Mouse (Mus musculus) ovary, postnatal 10 days (tissue): ENCODE results near the gene Prkg2.

Source experiments
- DNase-seq: peaks from one replicate; pipeline ENCODE4 v3.0.0; 2022; ENCODE audit warnings: low spot score

Prkg2 gene

GRCm38 (mm10) chr5:98975877-98976672 lies 61.1 kb downstream of the Prkg2 start:
- no peak for DNase-seq

- DNase-seq, result no peak
These were observed 70.5 kb downstream of the Prkg2 start for GRCm38 (mm10) chr5:98966679-98967078.

- DNase-seq, result no peak
These were observed 72.0 kb downstream of the Prkg2 start for GRCm38 (mm10) chr5:98965139-98965538.

DNA sequence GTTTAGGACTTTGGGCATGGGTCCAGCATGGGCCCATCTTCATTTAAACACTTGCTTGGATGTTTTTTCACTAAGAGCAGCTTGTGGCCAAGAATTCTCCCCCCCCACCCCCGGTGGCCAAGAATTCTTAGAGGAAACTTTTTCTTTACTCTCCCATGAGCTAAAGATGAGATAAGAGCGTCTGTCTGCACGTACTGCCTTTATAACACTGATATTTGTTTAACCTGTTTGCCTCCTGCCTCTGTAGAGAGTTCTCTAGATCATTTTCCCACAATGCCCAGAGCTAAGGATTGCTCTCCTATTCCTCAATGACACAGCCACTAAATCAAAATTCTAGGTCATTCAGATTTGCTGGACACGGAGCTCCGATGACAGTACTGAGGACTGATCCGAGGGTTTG lies 72.8 kb downstream of the Prkg2 start:
- no peak for DNase-seq

- no peak for DNase-seq
These were observed 74.7 kb downstream of the Prkg2 start for GRCm38 (mm10) chr5:98962472-98962871.

DNA sequence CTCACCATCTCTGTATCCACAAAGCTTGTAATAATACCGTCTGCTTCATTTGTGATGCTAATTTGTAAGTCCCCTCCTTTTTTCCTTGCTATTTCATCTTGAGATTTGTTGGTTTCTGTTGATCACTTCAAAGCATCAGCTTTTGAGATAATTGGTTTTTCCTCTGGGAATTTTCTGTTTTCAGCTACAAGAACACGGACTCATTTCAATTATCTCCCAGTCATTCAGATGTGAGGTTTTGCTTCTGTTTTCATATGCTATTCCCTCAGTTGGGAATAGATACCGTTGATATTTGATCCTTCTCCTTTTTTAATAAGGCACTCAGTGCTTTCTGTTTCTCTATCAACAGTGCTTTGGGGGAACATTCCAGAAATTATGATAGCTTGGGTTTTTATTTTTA lies 81.6 kb downstream of the Prkg2 start:
- no peak for DNase-seq

DNA sequence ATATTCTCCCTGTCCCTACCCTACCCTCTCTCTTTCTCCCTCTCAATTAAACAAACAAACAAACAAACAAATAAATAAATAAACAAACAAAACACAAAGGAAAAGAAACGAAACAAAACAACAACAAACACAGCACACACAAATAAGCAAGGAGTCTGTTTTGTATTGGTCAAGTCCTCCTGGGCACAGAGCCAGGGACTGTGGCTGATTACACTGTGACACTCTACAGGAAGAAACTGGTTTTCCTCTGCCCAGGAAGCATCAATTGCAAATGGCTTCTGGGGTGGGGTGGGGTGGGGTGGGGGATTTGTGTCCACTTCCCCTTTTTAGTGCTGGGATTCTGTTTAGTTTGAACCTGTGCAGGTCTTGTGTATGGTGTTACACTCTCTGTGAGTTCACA lies 83.8 kb downstream of the Prkg2 start:
- no peak for DNase-seq

DNA sequence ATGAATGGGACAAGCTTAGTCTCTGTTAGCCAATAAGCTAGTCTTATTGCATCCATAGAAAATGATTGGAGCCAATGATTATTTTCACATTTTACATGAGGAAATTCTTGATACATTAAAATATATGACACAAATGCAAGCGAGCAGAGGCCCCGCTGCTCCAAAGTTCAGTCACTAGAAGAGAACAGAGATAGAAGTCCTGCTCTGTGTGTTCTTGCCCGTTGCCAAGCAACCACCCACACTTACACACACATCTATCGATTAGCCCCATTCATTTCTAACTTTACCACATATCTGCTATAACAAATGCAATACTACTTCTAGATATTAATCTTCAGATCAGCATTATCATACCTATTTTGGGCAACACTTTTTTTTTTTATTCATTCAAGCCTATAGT lies 85.6 kb downstream of the Prkg2 start:
- DNase-seq, result no peak

GRCm38 (mm10) chr5:98950495-98951092 lies 86.6 kb downstream of the Prkg2 start:
- no peak for DNase-seq

- no peak for DNase-seq
These were observed 87.4 kb downstream of the Prkg2 start for GRCm38 (mm10) chr5:98949784-98950183.

GRCm38 (mm10) chr5:98946656-98947055 lies 90.5 kb downstream of the Prkg2 start:
- no peak for DNase-seq

DNA sequence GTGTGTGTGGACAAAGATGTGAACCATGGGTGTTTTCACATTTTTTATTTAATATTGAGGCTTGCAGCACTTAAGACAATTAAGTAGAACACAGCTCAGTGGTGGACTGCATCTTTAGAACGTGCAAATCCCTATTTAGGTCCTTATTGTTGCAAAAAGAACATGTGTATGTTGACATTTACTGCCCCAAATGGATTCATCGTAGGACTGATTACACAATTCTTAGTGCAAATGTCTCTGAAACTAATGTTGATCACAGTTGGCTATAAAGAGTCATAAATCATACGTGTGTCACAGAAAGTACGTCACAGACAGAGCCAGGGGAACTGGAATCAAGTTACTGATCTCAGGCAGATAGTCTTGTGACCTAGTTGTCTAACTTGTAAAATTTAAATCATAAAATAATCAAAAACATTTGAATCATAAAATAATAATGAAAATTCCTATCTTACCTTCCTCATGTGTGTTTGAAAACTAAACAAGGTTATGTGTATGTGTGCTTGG lies 91.0 kb downstream of the Prkg2 start:
- no peak for DNase-seq

DNA sequence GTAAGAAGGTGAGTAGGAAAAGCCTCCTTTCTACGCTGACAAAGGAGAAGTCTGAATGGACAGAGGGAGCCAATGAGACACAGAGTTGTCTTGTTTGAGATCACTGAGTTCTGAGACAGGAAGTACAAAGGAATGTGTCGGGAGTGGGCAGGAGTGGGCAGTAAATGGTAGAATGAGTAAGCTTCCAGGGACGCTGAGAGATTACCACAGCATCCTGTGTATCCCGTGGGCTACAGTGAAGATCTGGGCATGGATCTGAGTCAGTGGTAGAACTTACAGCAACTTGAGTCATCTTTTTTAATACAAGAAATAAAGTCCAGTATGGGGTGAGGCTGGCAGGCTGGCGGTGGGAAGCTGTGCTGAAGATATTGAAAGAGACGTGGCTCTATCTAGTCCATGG lies 93.4 kb downstream of the Prkg2 start:
- no peak for DNase-seq

- DNase-seq, result no peak
These were observed 96.4 kb downstream of the Prkg2 start for GRCm38 (mm10) chr5:98940731-98941130.

DNA sequence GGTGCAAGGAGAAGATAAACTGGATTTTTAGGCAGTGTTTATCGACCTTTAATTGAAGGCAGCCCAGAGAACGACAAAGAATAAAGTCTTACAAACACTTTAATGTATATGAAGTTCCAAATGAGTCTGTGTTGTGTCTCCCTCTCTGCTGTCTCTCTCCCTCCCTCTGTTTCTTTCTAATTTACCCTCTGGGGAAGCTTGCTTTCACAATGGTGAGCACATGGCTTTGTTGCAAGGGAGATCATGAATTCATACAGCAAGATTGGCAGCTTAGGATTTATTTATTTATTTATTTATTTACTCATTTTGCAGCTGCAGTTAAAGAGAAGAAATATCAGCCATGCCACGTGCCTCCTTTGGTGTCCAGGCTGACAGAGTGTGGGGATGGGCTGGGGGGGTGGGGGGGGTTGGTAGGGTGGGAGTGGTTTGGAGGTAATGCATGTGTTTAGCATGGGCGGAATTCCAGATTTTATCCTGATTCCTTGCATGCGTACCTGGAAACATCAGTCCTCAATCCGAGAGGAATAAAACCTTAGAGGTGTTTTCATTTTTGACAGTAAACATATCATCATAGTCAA lies 97.4 kb downstream of the Prkg2 start:
- no peak for DNase-seq

GRCm38 (mm10) chr5:98939116-98939515 lies 98.0 kb downstream of the Prkg2 start:
- no peak for DNase-seq

GRCm38 (mm10) chr5:98937879-98938278 lies 99.3 kb downstream of the Prkg2 start:
- DNase-seq, result no peak

DNA sequence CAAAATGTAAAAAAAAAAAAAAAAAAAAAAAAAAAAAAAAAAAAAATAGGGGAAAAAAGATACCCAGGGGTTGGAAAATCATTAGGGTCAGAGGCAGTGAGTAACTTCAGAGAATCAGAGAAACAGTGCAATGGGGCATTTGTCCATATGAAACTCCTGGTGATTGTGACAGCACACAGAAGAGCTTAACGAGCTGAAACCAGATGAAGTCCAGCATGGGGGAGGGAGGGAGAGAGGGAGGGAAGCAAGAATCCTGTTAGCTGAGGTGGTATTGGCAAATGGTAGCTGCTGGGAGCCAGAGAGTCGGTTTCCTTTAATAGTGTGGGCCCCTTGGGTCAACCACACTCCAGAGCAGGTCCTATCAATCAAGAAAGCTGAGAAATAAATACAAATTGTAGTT lies 100.5 kb downstream of the Prkg2 start:
- no peak for DNase-seq

DNA sequence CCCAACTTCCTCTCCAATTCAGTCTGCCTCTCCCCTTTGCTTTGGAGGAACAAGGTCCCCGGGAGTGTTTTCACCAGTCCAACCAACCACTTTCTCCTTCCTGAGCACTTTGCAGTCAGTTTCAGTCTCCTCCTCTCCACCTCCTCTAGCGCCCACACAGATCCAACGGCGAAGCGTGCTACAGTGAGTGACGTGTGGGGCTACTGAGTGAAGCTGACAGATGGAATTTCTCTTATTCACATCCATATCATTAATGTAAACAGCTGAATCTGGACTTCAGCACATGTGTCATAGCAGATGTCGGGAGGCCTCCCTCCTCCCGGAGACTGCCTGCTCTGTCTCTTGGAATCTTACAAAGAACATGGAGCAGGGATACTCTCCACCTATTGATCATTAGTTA lies 101.2 kb downstream of the Prkg2 start:
- no peak for DNase-seq

DNA sequence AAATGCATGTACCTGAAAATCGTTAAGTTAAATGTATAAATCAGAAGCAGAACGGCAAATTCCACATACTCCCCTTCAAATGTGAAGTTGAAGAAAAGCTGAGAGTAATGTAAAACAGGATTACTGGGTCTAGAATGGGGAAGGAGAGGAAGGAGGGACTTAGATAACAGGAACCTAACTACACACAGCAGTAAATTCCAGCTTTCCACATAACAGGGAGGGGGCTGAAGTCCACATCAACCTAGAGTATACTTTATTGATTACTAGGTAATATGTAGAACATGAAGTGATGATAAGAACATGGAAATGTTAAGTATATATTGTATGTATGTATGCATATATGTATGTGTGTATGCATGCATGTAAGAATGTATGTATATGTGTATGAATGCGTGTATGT lies 114.2 kb downstream of the Prkg2 start:
- DNase-seq, result no peak

DNA sequence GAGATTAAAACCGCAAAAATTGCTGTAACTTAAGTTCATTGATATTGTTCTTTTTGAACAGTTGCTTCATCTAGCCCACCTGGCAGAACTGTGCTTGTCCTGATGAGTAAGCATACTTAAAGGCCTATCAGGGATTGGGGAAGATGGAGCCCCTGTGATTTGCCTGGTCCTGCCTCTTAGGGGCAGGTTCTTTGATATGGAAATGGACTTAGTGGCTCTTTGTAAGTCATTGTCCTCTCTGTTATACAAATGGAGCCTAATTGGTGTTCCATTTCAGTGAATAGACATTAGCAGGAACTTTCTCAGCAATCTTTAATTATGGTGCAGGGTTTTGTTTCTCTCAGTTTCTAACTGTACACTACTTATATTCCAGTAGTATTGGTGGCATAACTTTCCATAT lies 115.5 kb downstream of the Prkg2 start:
- no peak for DNase-seq

GRCm38 (mm10) chr5:98918716-98919115 lies 118.4 kb downstream of the Prkg2 start:
- DNase-seq, result no peak

- no peak for DNase-seq
These were observed 134.8 kb downstream of the Prkg2 start for GRCm38 (mm10) chr5:98902339-98902738.
